Mouse (Mus musculus) hindbrain, postnatal 0 days (tissue): ENCODE data around the gene Srms. TPM values are rescaled to one million over a fixed set of nuclear protein-coding genes. Genes with fewer than 3 reads are reported as not detected.

Source experiments
- ATAC-seq: fragments of 200-750 bp; cut with Nextera tagmentation; 2 replicates; pipeline ENCODE4 v1.8.0; 2017; ENCODE audit warnings: mild to moderate bottlenecking, moderate TSS enrichment, moderate library complexity
- DNase-seq: peaks from one replicate; pipeline ENCODE4 v3.0.0-alpha.2; 2015; ENCODE audit warnings: low spot score
- H3K27ac ChIP-seq: fragments of 300-500 bp; sonication (generic); 2 replicates; pipeline ENCODE4 v1.5.1; 2014; ENCODE audit warnings: mild to moderate bottlenecking
- H3K27me3 ChIP-seq: fragments of 300-500 bp; sonication (generic); 2 replicates; pipeline ENCODE4 v1.6.1; 2014; ENCODE audit warnings: low read length, mixed read lengths; ENCODE audit not compliant: insufficient read depth
- H3K36me3 ChIP-seq: fragments of 300-500 bp; sonication (generic); 2 replicates; pipeline ENCODE4 v1.6.1; 2014; ENCODE audit warnings: low read length, mixed read lengths; ENCODE audit not compliant: insufficient read depth
- H3K4me1 ChIP-seq: fragments of 300-500 bp; sonication (generic); 2 replicates; pipeline ENCODE4 v1.6.1; 2014; ENCODE audit warnings: antibody characterized with exemption, low read length, mixed read lengths; ENCODE audit not compliant: insufficient read depth
- H3K4me2 ChIP-seq: fragments of 300-500 bp; sonication (generic); 2 replicates; pipeline ENCODE4 v1.6.1; 2014; ENCODE audit warnings: low read depth, mild to moderate bottlenecking, low read length, moderate library complexity, mixed read lengths
- H3K4me3 ChIP-seq: fragments of 300-500 bp; sonication (generic); 2 replicates; pipeline ENCODE4 v1.5.1; 2014; ENCODE audit warnings: low read length
- H3K9ac ChIP-seq: fragments of 300-500 bp; sonication (generic); replicated peaks from 2 replicates; pipeline ENCODE4 v1.6.1; 2014; ENCODE audit warnings: mild to moderate bottlenecking, low read length, moderate library complexity, mixed read lengths
- H3K9me3 ChIP-seq: fragments of 300-500 bp; sonication (generic); 2 replicates; pipeline ENCODE4 v1.6.1; 2016; ENCODE audit warnings: low read length, mixed read lengths
- CTCF ChIP-seq: IDR thresholded peaks from 2 replicates; pipeline ENCODE4 v1.5.1; 2016; ENCODE audit warnings: antibody characterized with exemption, control low read depth, low read depth
- WGBS: fragments of 180-500 bp; shearing (Covaris S2); extraction: QIAGEN DNeasy Blood & Tissue Kit; methylation state at CpG from one replicate; pipeline ENCODE4 v1.1.7; 2014; 5-methylcytosine and 5-hydroxymethylcytosine counted together
- polyA plus RNA-seq: library from polyadenylated mRNA; unstranded; fragments of >200 nt; fragmentation: Nextera tagmentation; extraction: Ambion mirVana; gene quantifications from 2 replicates; pipeline ENCODE4 v1.2.1, GENCODE M21; 2015
- total RNA-seq: library from RNA; depleted of rRNA; stranded (reverse); fragments of >200 nt; gene quantifications from 2 replicates; pipeline ENCODE4 v1.2.3, GENCODE M21; 2014

Srms gene
- total and polyA plus RNA-seq, 2 experiments from 2014 or later = 0.18 to 0.47 TPM

- Histone ChIP-seq H3K27me3 (no peaks in the 10 kb centered on the region), H3K4me2 (no peak overlapping the region), H3K9ac (no peak overlapping the region), H3K36me3 (no peaks in the 10 kb centered on the region), H3K4me1 (no peaks in the 10 kb centered on the region), H3K27ac (no peak overlapping the region), H3K9me3 (no peaks in the 10 kb centered on the region), H3K4me3 (no peak overlapping the region)
- DNase-seq (no peak), ATAC-seq (no peak)
- WGBS = 89% methylated on average over 3 of the region's 3 CpGs
- TF ChIP-seq CTCF = no peak
Measured at GRCm38 (mm10) chr2:181174646-181175045, 38.3 kb downstream of the Srms start.

- H3K9ac ChIP-seq = no peak overlapping the region
- WGBS = 82% methylated on average over 5 of the region's 5 CpGs
- no peak overlapping the region for H3K27ac ChIP-seq
- no peaks in the 10 kb centered on the region for H3K27me3 ChIP-seq
- no peak overlapping the region for H3K4me3 ChIP-seq
- no peaks in the 10 kb centered on the region for H3K4me1 ChIP-seq
- DNase-seq = no peak
- H3K4me2 ChIP-seq = no peak overlapping the region
- no peaks in the 10 kb centered on the region for H3K36me3 ChIP-seq
- TF ChIP-seq CTCF = no peak
- H3K9me3 ChIP-seq = no peaks in the 10 kb centered on the region
- no peak for ATAC-seq
Measured at GRCm38 (mm10) chr2:181166469-181166868, 46.5 kb downstream of the Srms start.

- Histone ChIP-seq H3K9me3 (no peaks in the 10 kb centered on the region), H3K4me3 (no peak overlapping the region), H3K4me1 (peaks cover 23% of the 10 kb centered on the region), H3K9ac (no peak overlapping the region), H3K36me3 (no peaks in the 10 kb centered on the region), H3K4me2 (no peak overlapping the region), H3K27ac (no peak overlapping the region), H3K27me3 (no peaks in the 10 kb centered on the region)
- TF ChIP-seq CTCF = no peak
- 48% methylated on average over 4 of the region's 4 CpGs for WGBS
- no peak for ATAC-seq
- no peak for DNase-seq
Measured at GRCm38 (mm10) chr2:181160821-181161220, 52.2 kb downstream of the Srms start.

- 0 out of 2 replicates have a peak overlapping the region, but pooled peaks have one; percentile 17 for H3K9ac ChIP-seq
- H3K4me2 ChIP-seq = no peak overlapping the region
- 2% methylated on average over 2 of the region's 2 CpGs for WGBS
- DNase-seq (peak; percentile 76), ATAC-seq (peak; percentile 71)
- no peaks in the 10 kb centered on the region for H3K36me3 ChIP-seq
- H3K4me3 ChIP-seq = no peak overlapping the region
- peak overlapping the region; percentile 80 for H3K27ac ChIP-seq
- H3K27me3 ChIP-seq = no peaks in the 10 kb centered on the region
- no peak for TF ChIP-seq CTCF
- H3K4me1 ChIP-seq = peaks cover 31% of the 10 kb centered on the region
- no peaks in the 10 kb centered on the region for H3K9me3 ChIP-seq
Measured at GRCm38 (mm10) chr2:181159771-181160170, 53.2 kb downstream of the Srms start.

- peak; percentile 30; the same call in 1 of the 2 replicates for ATAC-seq
- WGBS = 48% methylated on average over 7 of the region's 7 CpGs
- Histone ChIP-seq H3K9me3 (no peaks in the 10 kb centered on the region), H3K4me2 (no peak overlapping the region), H3K4me3 (no peak overlapping the region), H3K9ac (no peak overlapping the region), H3K4me1 (peaks cover 32% of the 10 kb centered on the region), H3K27me3 (no peaks in the 10 kb centered on the region), H3K27ac (peak overlapping the region; percentile 80), H3K36me3 (no peaks in the 10 kb centered on the region)
- no peak for TF ChIP-seq CTCF
- peak; percentile 62 for DNase-seq
Measured at GRCm38 (mm10) chr2:181159091-181159514, 53.9 kb downstream of the Srms start.

- Histone ChIP-seq H3K27me3 (no peaks in the 10 kb centered on the region), H3K9ac (no peak overlapping the region), H3K9me3 (no peaks in the 10 kb centered on the region), H3K4me2 (no peak overlapping the region), H3K36me3 (no peaks in the 10 kb centered on the region), H3K27ac (no peak overlapping the region), H3K4me1 (peaks cover 32% of the 10 kb centered on the region), H3K4me3 (no peak overlapping the region)
- DNase-seq = no peak
- ATAC-seq = no peak
- TF ChIP-seq CTCF = no peak
- 91% methylated on average over 2 of the region's 2 CpGs for WGBS
Measured at GRCm38 (mm10) chr2:181158471-181158870, 54.5 kb downstream of the Srms start.

GRCm38 (mm10) chr2:181157716-181158302, 55.2 kb downstream of the Srms start:
- peaks cover 6% of the 10 kb centered on the region; the same call in 1 of the 2 replicates for H3K36me3 ChIP-seq
- peaks cover 32% of the 10 kb centered on the region for H3K4me1 ChIP-seq
- no peak for DNase-seq
- H3K27me3 ChIP-seq = no peaks in the 10 kb centered on the region
- H3K4me2 ChIP-seq = peak overlapping the region; percentile 63
- peak overlapping the region; percentile 87 for H3K27ac ChIP-seq
- H3K9ac ChIP-seq = no peak overlapping the region
- WGBS = 78% methylated on average over 6 of the region's 6 CpGs
- H3K9me3 ChIP-seq = no peaks in the 10 kb centered on the region
- ATAC-seq = no peak
- TF ChIP-seq CTCF = no peak
- H3K4me3 ChIP-seq = no peak overlapping the region
